Mouse (Mus musculus): ENCODE measurements around the gene Olfr354. TPM values are rescaled to one million over a fixed set of nuclear protein-coding genes. Genes with fewer than 3 reads are reported as not detected.

Olfr354 gene
- not detected in 2 replicates for polyA plus RNA-seq (2011; ENCODE audit: insufficient read length, low read depth, missing spikeins)

GRCm38 (mm10) chr2:36905380-36905779 is at the start of gene Olfr354:
Olfr354 (plus strand) TSS chr2:36905680.
- TF ChIP-seq POLR2A (IDR thresholded peaks at IDR 0.05; ENCODE audit: low read depth, low read length) (no peak), CTCF (IDR thresholded peaks at IDR 0.05; ENCODE audit: borderline replicate concordance, insufficient read depth, low read length) (no peak)
- Histone ChIP-seq H3K27ac (ENCODE audit: insufficient read depth, low read length) (no peak within 1 kb of the TSS), H3K4me1 (ENCODE audit: control insufficient read depth, insufficient read depth, low read length) (no peaks in the 10 kb centered on the region), H3K4me3 (ENCODE audit: insufficient read depth, low read length) (no peak within 1 kb of the TSS)

- Histone ChIP-seq H3K4me3 (ENCODE audit: insufficient read depth, low read length) (no peak within 1 kb of the TSS), H3K27ac (ENCODE audit: insufficient read depth, low read length) (no peak within 1 kb of the TSS), H3K4me1 (ENCODE audit: control insufficient read depth, insufficient read depth, low read length) (no peaks in the 10 kb centered on the region)
- TF ChIP-seq CTCF (IDR thresholded peaks at IDR 0.05; ENCODE audit: borderline replicate concordance, insufficient read depth, low read length) (no peak), POLR2A (IDR thresholded peaks at IDR 0.05; ENCODE audit: low read depth, low read length) (no peak)
These were observed 42.9 kb upstream of the Olfr354 start, which contains the start of gene Olfr351 for GRCm38 (mm10) chr2:36862560-36862959. Olfr351 (minus strand) TSS chr2:36862660.

GRCm38 (mm10) chr2:36868160-36868559 is 37.3 kb upstream of the Olfr354 start, which contains the start of gene Olfr352:
Olfr352 (plus strand) TSS chr2:36868460.
- TF ChIP-seq CTCF (IDR thresholded peaks at IDR 0.05; ENCODE audit: borderline replicate concordance, insufficient read depth, low read length) (no peak), POLR2A (IDR thresholded peaks at IDR 0.05; ENCODE audit: low read depth, low read length) (no peak)
- Histone ChIP-seq H3K27ac (ENCODE audit: insufficient read depth, low read length) (no peak within 1 kb of the TSS), H3K4me3 (ENCODE audit: insufficient read depth, low read length) (no peak within 1 kb of the TSS), H3K4me1 (ENCODE audit: control insufficient read depth, insufficient read depth, low read length) (no peaks in the 10 kb centered on the region)

- Histone ChIP-seq H3K4me1 (ENCODE audit: control insufficient read depth, insufficient read depth, low read length) (no peaks in the 10 kb centered on the region), H3K27ac (ENCODE audit: insufficient read depth, low read length) (no peak within 1 kb of the TSS), H3K4me3 (ENCODE audit: insufficient read depth, low read length) (no peak within 1 kb of the TSS)
- TF ChIP-seq CTCF (IDR thresholded peaks at IDR 0.05; ENCODE audit: borderline replicate concordance, insufficient read depth, low read length) (no peak), POLR2A (IDR thresholded peaks at IDR 0.05; ENCODE audit: low read depth, low read length) (no peak)
These were observed 12.6 kb upstream of the Olfr354 start, which contains the start of gene Olfr353 for GRCm38 (mm10) chr2:36892836-36893235. Olfr353 (minus strand) TSS chr2:36892936.

- H3K4me3 ChIP-seq (ENCODE audit: insufficient read depth, low read length), result no peak overlapping the region
- H3K27ac ChIP-seq (ENCODE audit: insufficient read depth, low read length), result no peak overlapping the region
- H3K4me1 ChIP-seq (ENCODE audit: control insufficient read depth, insufficient read depth, low read length), result no peaks in the 10 kb centered on the region
- TF ChIP-seq CTCF (IDR thresholded peaks at IDR 0.05; ENCODE audit: borderline replicate concordance, insufficient read depth, low read length) (no peak), POLR2A (IDR thresholded peaks at IDR 0.05; ENCODE audit: low read depth, low read length) (no peak)
These were observed 8.4 kb upstream of the Olfr354 start for GRCm38 (mm10) chr2:36897114-36897513.

GRCm38 (mm10) chr2:36928797-36929196 is 23.3 kb downstream of the Olfr354 start, which contains the start of gene Olfr355:
Olfr355 (minus strand) TSS chr2:36928897.
- Histone ChIP-seq H3K4me3 (ENCODE audit: insufficient read depth, low read length) (no peak within 1 kb of the TSS), H3K27ac (ENCODE audit: insufficient read depth, low read length) (no peak within 1 kb of the TSS), H3K4me1 (ENCODE audit: control insufficient read depth, insufficient read depth, low read length) (no peaks in the 10 kb centered on the region)
- no peak for TF ChIP-seq CTCF (IDR thresholded peaks at IDR 0.05; ENCODE audit: borderline replicate concordance, insufficient read depth, low read length)
- no peak for TF ChIP-seq POLR2A (IDR thresholded peaks at IDR 0.05; ENCODE audit: low read depth, low read length)

GRCm38 (mm10) chr2:36936821-36937220 is 31.3 kb downstream of the Olfr354 start, which contains the start of gene Olfr356:
Olfr356 (plus strand) TSS chr2:36937121.
- no peak for TF ChIP-seq POLR2A (IDR thresholded peaks at IDR 0.05; ENCODE audit: low read depth, low read length)
- no peak for TF ChIP-seq CTCF (IDR thresholded peaks at IDR 0.05; ENCODE audit: borderline replicate concordance, insufficient read depth, low read length)
- Histone ChIP-seq H3K4me3 (ENCODE audit: insufficient read depth, low read length) (no peak within 1 kb of the TSS), H3K4me1 (ENCODE audit: control insufficient read depth, insufficient read depth, low read length) (no peaks in the 10 kb centered on the region), H3K27ac (ENCODE audit: insufficient read depth, low read length) (no peak within 1 kb of the TSS)

Other genes starting within 250 kb of the Olfr354 start
- gene Olfr346, start 219.9 kb upstream of the Olfr354 start, polyA plus RNA-seq (2011; ENCODE audit: insufficient read length, low read depth, missing spikeins), result not detected in 2 replicates
- not detected in 2 replicates for gene Olfr347, start 173.8 kb upstream of the Olfr354 start, polyA plus RNA-seq (2011; ENCODE audit: insufficient read length, low read depth, missing spikeins)
- not detected in 2 replicates for gene Olfr348, start 121.4 kb upstream of the Olfr354 start, polyA plus RNA-seq (2011; ENCODE audit: insufficient read length, low read depth, missing spikeins)
- gene Olfr50, start 115.1 kb upstream of the Olfr354 start, polyA plus RNA-seq (2011; ENCODE audit: insufficient read length, low read depth, missing spikeins), result not detected in 2 replicates
- not detected in 2 replicates for gene Olfr3, start 88.6 kb upstream of the Olfr354 start, polyA plus RNA-seq (2011; ENCODE audit: insufficient read length, low read depth, missing spikeins)
- not detected in 2 replicates for gene Olfr350, start 59.4 kb upstream of the Olfr354 start, polyA plus RNA-seq (2011; ENCODE audit: insufficient read length, low read depth, missing spikeins)
- not detected in 2 replicates for gene Olfr351, start 43.0 kb upstream of the Olfr354 start, polyA plus RNA-seq (2011; ENCODE audit: insufficient read length, low read depth, missing spikeins)
- gene Olfr352, start 37.2 kb upstream of the Olfr354 start, polyA plus RNA-seq (2011; ENCODE audit: insufficient read length, low read depth, missing spikeins), result 0.21 TPM in 1 of 2 replicates, not detected in the other
- gene Olfr353, start 12.7 kb upstream of the Olfr354 start, polyA plus RNA-seq (2011; ENCODE audit: insufficient read length, low read depth, missing spikeins), result not detected in 2 replicates
- gene Olfr355, start 23.2 kb downstream of the Olfr354 start, polyA plus RNA-seq (2011; ENCODE audit: insufficient read length, low read depth, missing spikeins), result not detected in 2 replicates
- gene Olfr356, start 31.4 kb downstream of the Olfr354 start, polyA plus RNA-seq (2011; ENCODE audit: insufficient read length, low read depth, missing spikeins), result not detected in 2 replicates
- not detected in 2 replicates for gene Olfr357, start 88.1 kb downstream of the Olfr354 start, polyA plus RNA-seq (2011; ENCODE audit: insufficient read length, low read depth, missing spikeins)
- not detected in 2 replicates for gene Olfr358, start 103.7 kb downstream of the Olfr354 start, polyA plus RNA-seq (2011; ENCODE audit: insufficient read length, low read depth, missing spikeins)
- gene Olfr360, start 160.1 kb downstream of the Olfr354 start, polyA plus RNA-seq (2011; ENCODE audit: insufficient read length, low read depth, missing spikeins), result not detected in 2 replicates
- not detected in 2 replicates for gene Olfr361, start 183.6 kb downstream of the Olfr354 start, polyA plus RNA-seq (2011; ENCODE audit: insufficient read length, low read depth, missing spikeins)
- not detected in 2 replicates for gene Olfr362, start 212.2 kb downstream of the Olfr354 start, polyA plus RNA-seq (2011; ENCODE audit: insufficient read length, low read depth, missing spikeins)
- not detected in 2 replicates for gene Olfr364-ps1, start 233.6 kb downstream of the Olfr354 start, polyA plus RNA-seq (2011; ENCODE audit: insufficient read length, low read depth, missing spikeins)